Mouse (Mus musculus): ENCODE measurements around the gene Gm20075. TPM values are rescaled to one million over a fixed set of nuclear protein-coding genes. Genes with fewer than 3 reads are reported as not detected.
"Not testable (repeated sequence)": the region's sequence is repeated elsewhere in the genome, so short reads cannot be mapped to it uniquely, and the experiment has no call there.

The Gm20075 gene
- polyA plus RNA-seq (2014; fragmentation: Nextera tagmentation; extraction: Ambion mirVana): 14.8 and 17.4 TPM in 2 replicates

DNA sequence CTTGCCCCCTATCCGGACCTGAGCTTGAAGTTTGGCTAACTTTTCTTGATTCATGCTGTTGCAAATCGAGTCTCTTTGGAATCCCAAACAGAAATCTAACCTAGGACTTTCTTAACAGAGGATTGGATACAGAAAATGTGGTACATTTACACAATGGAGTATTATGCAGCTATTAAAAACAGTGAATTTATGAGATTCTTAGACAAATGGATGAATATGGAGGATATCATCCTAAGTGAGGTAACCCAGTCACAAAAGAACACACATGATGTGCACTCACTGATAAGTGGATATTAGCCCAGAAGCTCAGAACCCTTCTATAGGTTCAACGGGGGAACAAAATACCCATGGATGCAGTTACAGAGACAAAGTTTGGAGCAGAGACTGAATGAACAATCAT lies at the start of gene Gm20075:
Gene Gm20075, minus strand, starts transcription at position 101 of the 400 bp plus-strand sequence.
- ATAC-seq (replicated peaks; ENCODE audit: low FRiP score); DNase-seq (ENCODE audit: low spot score); H3K4me2 ChIP-seq; H3K4me3 ChIP-seq (ENCODE audit: low read depth, low read length); H3K9ac ChIP-seq (ENCODE audit: low read depth, low read length); H3K9me3 ChIP-seq (ENCODE audit: control insufficient read depth, low read length); H3K27ac ChIP-seq (ENCODE audit: low read depth, low read length); H3K27me3 ChIP-seq (replicated peaks; ENCODE audit: control insufficient read depth, insufficient read depth, low read length); H3K36me3 ChIP-seq (ENCODE audit: control insufficient read depth, insufficient read depth, low read length); H3K4me1 ChIP-seq (replicated peaks; ENCODE audit: control insufficient read depth, insufficient read depth, low read length): not testable (repeated sequence)
- WGBS: 68% methylated on average over 3 of the region's 3 CpGs

DNA sequence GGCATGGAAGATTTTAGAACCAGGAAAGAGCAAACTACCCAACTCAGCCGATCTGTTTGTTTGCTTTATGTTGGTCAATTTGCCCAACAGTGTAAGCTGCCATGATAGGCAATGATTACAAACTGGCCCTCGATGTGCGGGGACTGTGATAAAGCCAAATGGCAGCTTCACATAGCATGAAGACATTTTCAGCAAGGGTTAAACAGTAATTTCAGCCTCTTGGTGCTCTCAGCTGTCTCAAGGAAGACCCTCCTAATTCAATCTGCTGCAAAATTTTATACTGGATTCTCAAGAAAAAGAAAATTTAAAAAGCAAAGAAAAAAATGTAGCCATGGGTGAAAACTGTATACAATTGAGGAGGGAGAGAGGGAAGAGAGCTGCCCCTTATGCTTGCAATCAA lies 47.9 kb upstream of the Gm20075 start:
- no peaks in the 10 kb centered on the region for H3K36me3 ChIP-seq (ENCODE audit: control insufficient read depth, insufficient read depth, low read length)
- DNase-seq (ENCODE audit: low spot score) (no peak), ATAC-seq (replicated peaks; ENCODE audit: low FRiP score) (no peak)
- 71% methylated on average over 3 of the region's 3 CpGs for WGBS
- H3K4me1 ChIP-seq (replicated peaks; ENCODE audit: control insufficient read depth, insufficient read depth, low read length): peaks cover 7% of the 10 kb centered on the region; the same call in 1 of the 2 replicates
- H3K4me2 ChIP-seq: no peak overlapping the region
- peaks cover 59% of the 10 kb centered on the region for H3K27me3 ChIP-seq (replicated peaks; ENCODE audit: control insufficient read depth, insufficient read depth, low read length)
- no peaks in the 10 kb centered on the region for H3K9me3 ChIP-seq (ENCODE audit: control insufficient read depth, low read length)
- no peak overlapping the region for H3K9ac ChIP-seq (ENCODE audit: low read depth, low read length)
- H3K4me3 ChIP-seq (ENCODE audit: low read depth, low read length): no peak overlapping the region
- H3K27ac ChIP-seq (ENCODE audit: low read depth, low read length): no peak overlapping the region

DNA sequence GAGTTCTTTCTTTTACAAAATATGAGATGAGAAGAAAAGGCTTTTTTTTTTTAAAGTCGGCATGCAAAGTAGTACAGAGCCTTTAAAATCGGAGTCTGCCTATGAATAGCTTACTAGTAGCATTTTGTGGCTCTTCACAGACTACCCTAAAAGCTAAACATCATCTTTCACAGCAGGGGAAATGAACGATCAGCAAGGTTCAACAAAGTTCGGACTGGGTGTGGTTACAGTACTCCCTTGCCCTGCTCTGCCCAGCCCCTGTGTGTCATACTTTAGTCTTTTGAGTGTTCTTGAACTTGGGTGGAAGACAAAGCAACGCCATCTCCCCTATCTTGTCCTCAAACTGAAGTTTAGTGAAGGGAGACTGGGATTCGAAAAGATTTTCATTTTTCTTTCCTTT lies 45.5 kb upstream of the Gm20075 start:
- H3K4me1 ChIP-seq (replicated peaks; ENCODE audit: control insufficient read depth, insufficient read depth, low read length): no peaks in the 10 kb centered on the region
- H3K27me3 ChIP-seq (replicated peaks; ENCODE audit: control insufficient read depth, insufficient read depth, low read length): peaks cover 35% of the 10 kb centered on the region
- ATAC-seq (replicated peaks; ENCODE audit: low FRiP score) (no peak), DNase-seq (ENCODE audit: low spot score) (no peak)
- no peaks in the 10 kb centered on the region for H3K36me3 ChIP-seq (ENCODE audit: control insufficient read depth, insufficient read depth, low read length)
- H3K9ac ChIP-seq (ENCODE audit: low read depth, low read length): no peak overlapping the region
- H3K9me3 ChIP-seq (ENCODE audit: control insufficient read depth, low read length): no peaks in the 10 kb centered on the region
- no peak overlapping the region for H3K27ac ChIP-seq (ENCODE audit: low read depth, low read length)
- H3K4me2 ChIP-seq: no peak overlapping the region
- 72% methylated on average over 6 of the region's 6 CpGs for WGBS
- H3K4me3 ChIP-seq (ENCODE audit: low read depth, low read length): no peak overlapping the region

DNA sequence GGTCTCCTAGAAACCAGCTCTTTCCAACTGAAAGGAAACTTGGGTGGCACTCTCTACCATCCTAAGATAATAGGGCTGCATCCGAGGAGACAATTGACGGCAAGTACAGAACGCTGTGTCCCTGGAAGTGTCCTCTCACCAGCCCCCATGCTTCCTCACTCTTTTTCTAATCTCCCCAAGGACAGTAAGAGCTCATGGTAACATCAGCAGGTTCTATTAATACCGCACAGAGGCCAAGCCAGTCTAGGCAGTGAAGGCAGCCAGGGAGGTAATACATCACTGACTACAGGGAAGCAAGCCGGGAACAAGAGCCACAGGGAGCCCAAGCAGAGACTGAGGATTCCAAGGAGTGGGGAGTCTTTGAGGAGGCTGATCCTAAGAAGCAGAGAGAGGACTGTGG lies 43.8 kb upstream of the Gm20075 start:
- 71% methylated on average over 5 of the region's 5 CpGs for WGBS

DNA sequence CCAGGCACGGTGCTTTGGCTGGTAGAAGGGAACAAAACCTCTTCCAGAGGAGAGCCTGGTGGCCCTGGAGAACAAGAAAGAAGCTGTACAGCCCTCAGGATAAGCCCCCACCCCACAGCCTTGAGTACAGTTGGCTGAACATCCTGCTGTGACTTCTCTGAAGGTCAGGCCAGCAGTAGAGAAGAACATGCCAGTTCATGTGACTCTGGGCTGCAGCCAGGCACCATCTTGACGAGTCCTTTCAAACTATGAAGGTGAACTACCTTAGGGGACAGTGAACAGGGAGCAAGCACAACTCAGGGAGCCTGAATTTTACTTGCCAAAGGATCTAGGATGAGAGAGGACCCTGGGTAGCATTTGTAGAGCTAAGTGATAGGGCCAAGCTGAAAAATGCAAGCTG lies 31.5 kb upstream of the Gm20075 start:
- no peaks in the 10 kb centered on the region for H3K9me3 ChIP-seq (ENCODE audit: control insufficient read depth, low read length)
- 63% methylated on average over 2 of the region's 2 CpGs for WGBS
- no peak overlapping the region for H3K4me2 ChIP-seq
- no peaks in the 10 kb centered on the region for H3K27me3 ChIP-seq (replicated peaks; ENCODE audit: control insufficient read depth, insufficient read depth, low read length)
- no peaks in the 10 kb centered on the region for H3K4me1 ChIP-seq (replicated peaks; ENCODE audit: control insufficient read depth, insufficient read depth, low read length)
- ATAC-seq (replicated peaks; ENCODE audit: low FRiP score): no peak
- no peak overlapping the region for H3K4me3 ChIP-seq (ENCODE audit: low read depth, low read length)
- H3K36me3 ChIP-seq (ENCODE audit: control insufficient read depth, insufficient read depth, low read length): no peaks in the 10 kb centered on the region
- no peak overlapping the region for H3K27ac ChIP-seq (ENCODE audit: low read depth, low read length)
- H3K9ac ChIP-seq (ENCODE audit: low read depth, low read length): no peak overlapping the region
- no peak for DNase-seq (ENCODE audit: low spot score)

More for the DNA sequence above, 43.8 kb upstream of the Gm20075 start:
- Histone ChIP-seq H3K4me3 (ENCODE audit: low read depth, low read length) (no peak overlapping the region), H3K4me2 (no peak overlapping the region), H3K27me3 (replicated peaks; ENCODE audit: control insufficient read depth, insufficient read depth, low read length) (peaks cover 18% of the 10 kb centered on the region), H3K9ac (ENCODE audit: low read depth, low read length) (no peak overlapping the region), H3K4me1 (replicated peaks; ENCODE audit: control insufficient read depth, insufficient read depth, low read length) (no peaks in the 10 kb centered on the region), H3K27ac (ENCODE audit: low read depth, low read length) (no peak overlapping the region), H3K9me3 (ENCODE audit: control insufficient read depth, low read length) (no peaks in the 10 kb centered on the region), H3K36me3 (ENCODE audit: control insufficient read depth, insufficient read depth, low read length) (no peaks in the 10 kb centered on the region)
- DNase-seq (ENCODE audit: low spot score): no peak
- ATAC-seq (replicated peaks; ENCODE audit: low FRiP score): no peak

DNA sequence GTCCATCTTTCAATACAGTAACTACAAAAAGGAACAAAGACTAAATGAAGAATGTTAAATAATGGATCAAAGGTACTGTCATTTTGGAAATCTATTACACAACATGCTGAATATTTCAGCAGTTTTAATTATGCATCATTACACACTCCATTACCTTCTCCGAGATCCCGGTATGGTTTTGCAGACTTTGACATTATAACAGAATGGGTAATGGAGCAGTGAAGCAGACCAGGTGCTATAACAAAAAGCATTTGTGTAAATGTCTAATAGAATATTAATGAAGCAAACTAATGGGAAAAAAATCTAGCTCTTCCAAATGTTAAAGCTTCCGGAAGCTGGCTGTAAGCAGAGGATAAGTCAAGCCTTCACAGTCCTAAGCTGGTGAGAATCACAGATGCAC lies 29.6 kb upstream of the Gm20075 start:
- H3K4me3 ChIP-seq (ENCODE audit: low read depth, low read length): no peak overlapping the region
- H3K36me3 ChIP-seq (ENCODE audit: control insufficient read depth, insufficient read depth, low read length): no peaks in the 10 kb centered on the region
- DNase-seq (ENCODE audit: low spot score) (no peak), ATAC-seq (replicated peaks; ENCODE audit: low FRiP score) (no peak)
- H3K27me3 ChIP-seq (replicated peaks; ENCODE audit: control insufficient read depth, insufficient read depth, low read length): no peaks in the 10 kb centered on the region
- no peak overlapping the region for H3K9ac ChIP-seq (ENCODE audit: low read depth, low read length)
- no peak overlapping the region for H3K27ac ChIP-seq (ENCODE audit: low read depth, low read length)
- H3K4me2 ChIP-seq: no peak overlapping the region
- no peaks in the 10 kb centered on the region for H3K9me3 ChIP-seq (ENCODE audit: control insufficient read depth, low read length)
- WGBS: 92% methylated on average over 3 of the region's 3 CpGs
- no peaks in the 10 kb centered on the region for H3K4me1 ChIP-seq (replicated peaks; ENCODE audit: control insufficient read depth, insufficient read depth, low read length)

DNA sequence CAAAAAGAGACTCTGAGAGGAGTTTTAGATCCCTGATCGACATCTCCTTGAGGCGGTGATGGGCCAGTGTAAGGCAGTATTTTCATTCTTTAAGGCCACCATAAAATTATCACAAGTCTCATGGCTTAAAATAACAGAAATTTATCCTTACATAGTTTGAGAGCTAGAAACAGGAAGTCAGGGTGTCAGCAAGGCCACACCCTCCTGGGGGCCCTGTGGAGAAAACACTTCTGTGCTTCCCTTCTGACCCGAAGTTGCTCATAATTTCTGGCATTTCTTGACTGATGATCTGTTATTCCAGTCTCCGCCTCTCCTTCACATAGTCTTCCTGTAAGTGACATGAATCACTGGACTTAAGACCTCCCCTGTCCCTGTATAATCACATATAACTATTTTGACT lies 25.2 kb upstream of the Gm20075 start:
- Histone ChIP-seq H3K27ac (ENCODE audit: low read depth, low read length) (no peak overlapping the region), H3K4me2 (no peak overlapping the region), H3K9ac (ENCODE audit: low read depth, low read length) (no peak overlapping the region), H3K9me3 (ENCODE audit: control insufficient read depth, low read length) (no peaks in the 10 kb centered on the region), H3K27me3 (replicated peaks; ENCODE audit: control insufficient read depth, insufficient read depth, low read length) (no peaks in the 10 kb centered on the region), H3K4me3 (ENCODE audit: low read depth, low read length) (no peak overlapping the region), H3K4me1 (replicated peaks; ENCODE audit: control insufficient read depth, insufficient read depth, low read length) (no peaks in the 10 kb centered on the region), H3K36me3 (ENCODE audit: control insufficient read depth, insufficient read depth, low read length) (no peaks in the 10 kb centered on the region)
- WGBS: 62% methylated on average over 4 of the region's 4 CpGs
- no peak for ATAC-seq (replicated peaks; ENCODE audit: low FRiP score)
- DNase-seq (ENCODE audit: low spot score): no peak

DNA sequence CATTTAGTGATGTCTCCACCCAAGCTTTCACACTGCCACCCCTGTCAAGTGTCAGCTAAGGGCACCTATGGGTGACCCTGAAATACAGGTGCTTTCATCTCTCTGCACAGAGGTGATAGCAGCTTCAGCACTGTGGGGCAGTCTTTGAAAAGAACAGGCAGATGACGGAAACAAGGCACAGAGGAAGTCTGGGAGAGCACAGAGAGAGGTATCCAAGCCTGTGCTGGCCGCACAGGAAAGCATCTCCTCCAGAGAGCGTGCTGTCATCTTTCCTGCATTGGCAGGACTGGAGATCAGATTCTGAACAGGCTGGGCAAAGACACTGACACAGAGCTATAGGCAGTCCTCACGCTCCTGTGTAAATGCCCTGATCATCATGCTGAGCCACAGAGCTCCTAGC lies 9.8 kb upstream of the Gm20075 start:
- WGBS: 72% methylated on average over 4 of the region's 4 CpGs
- DNase-seq (ENCODE audit: low spot score) (no peak), ATAC-seq (replicated peaks; ENCODE audit: low FRiP score) (no peak)
- Histone ChIP-seq H3K4me2 (no peak overlapping the region), H3K9me3 (ENCODE audit: control insufficient read depth, low read length) (no peaks in the 10 kb centered on the region), H3K27ac (ENCODE audit: low read depth, low read length) (no peak overlapping the region), H3K27me3 (replicated peaks; ENCODE audit: control insufficient read depth, insufficient read depth, low read length) (no peaks in the 10 kb centered on the region), H3K4me1 (replicated peaks; ENCODE audit: control insufficient read depth, insufficient read depth, low read length) (no peaks in the 10 kb centered on the region), H3K4me3 (ENCODE audit: low read depth, low read length) (no peak overlapping the region), H3K36me3 (ENCODE audit: control insufficient read depth, insufficient read depth, low read length) (no peaks in the 10 kb centered on the region), H3K9ac (ENCODE audit: low read depth, low read length) (no peak overlapping the region)

DNA sequence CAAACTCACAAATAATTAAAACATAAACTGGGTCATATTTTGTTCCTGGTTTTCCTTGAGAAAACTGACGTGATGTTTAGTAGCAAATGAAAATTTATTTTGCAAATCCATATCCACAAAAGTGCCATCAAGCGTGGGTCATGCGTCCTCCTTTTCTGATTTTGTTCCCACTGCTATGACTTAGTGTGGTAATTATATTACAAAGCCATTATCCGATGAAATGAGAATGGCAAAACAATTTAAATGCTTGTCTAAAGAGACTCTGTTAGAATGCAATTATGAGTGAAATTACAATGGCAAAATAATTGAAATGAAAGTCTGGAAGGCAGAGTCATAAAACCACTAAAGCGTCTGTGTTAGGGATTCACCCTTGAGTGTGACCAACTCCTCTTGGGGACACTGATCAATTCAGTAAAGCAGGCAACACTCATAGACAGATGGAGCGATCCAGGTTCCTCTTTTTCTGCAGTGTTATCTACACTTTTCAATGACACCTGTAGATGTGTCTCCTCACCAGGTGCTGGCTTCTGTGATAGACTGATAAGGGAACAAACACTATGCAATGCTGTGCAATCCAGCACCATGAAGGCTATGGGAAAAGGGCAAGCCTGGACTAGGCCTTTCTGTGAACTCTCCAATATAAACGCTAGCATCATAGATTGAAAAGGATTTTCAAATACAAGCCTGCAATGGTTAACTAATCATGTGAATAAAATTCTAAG lies 4.6 kb upstream of the Gm20075 start:
- ATAC-seq (replicated peaks; ENCODE audit: low FRiP score) (no peak), DNase-seq (ENCODE audit: low spot score) (no peak)
- Histone ChIP-seq H3K9ac (ENCODE audit: low read depth, low read length) (no peak overlapping the region), H3K9me3 (ENCODE audit: control insufficient read depth, low read length) (no peaks in the 10 kb centered on the region), H3K36me3 (ENCODE audit: control insufficient read depth, insufficient read depth, low read length) (no peaks in the 10 kb centered on the region), H3K4me2 (no peak overlapping the region), H3K4me1 (replicated peaks; ENCODE audit: control insufficient read depth, insufficient read depth, low read length) (no peaks in the 10 kb centered on the region), H3K27me3 (replicated peaks; ENCODE audit: control insufficient read depth, insufficient read depth, low read length) (no peaks in the 10 kb centered on the region), H3K27ac (ENCODE audit: low read depth, low read length) (no peak overlapping the region), H3K4me3 (ENCODE audit: low read depth, low read length) (no peak overlapping the region)
- WGBS: 73% methylated on average over 7 of the region's 7 CpGs

Measured in liver, embryonic 11.5 days (tissue).